Mouse (Mus musculus) kidney, postnatal 36 days (tissue): ENCODE measurements around the gene Shroom1.

Experiments
- DNase-seq, 2 experiments: peaks; one replicate each; pipeline ENCODE4 v3.0.0; 2021 to 2022; ENCODE audit warnings: mixed read lengths in 2 of 2

The Shroom1 gene

DNA sequence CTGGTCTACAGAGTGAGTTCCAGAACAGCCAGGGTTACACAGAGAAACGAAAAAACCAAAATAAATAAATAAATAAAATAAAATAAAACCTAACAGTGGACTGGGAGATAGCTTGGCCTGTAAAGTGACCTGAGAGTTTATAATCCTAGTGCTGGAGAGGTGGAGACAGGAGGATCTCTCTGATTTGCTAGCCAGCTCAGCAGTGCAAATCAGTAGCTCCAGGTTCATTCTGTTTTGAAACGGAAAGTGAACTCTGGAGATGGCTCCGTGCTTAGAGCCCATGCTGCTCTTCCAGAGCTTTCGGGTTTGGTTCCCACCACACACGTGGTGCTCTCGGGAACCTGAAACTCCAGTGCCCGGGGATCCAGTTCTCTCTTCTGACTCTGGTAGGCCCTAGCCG is 9.0 kb upstream of the Shroom1 start:
- no peak for DNase-seq

DNA sequence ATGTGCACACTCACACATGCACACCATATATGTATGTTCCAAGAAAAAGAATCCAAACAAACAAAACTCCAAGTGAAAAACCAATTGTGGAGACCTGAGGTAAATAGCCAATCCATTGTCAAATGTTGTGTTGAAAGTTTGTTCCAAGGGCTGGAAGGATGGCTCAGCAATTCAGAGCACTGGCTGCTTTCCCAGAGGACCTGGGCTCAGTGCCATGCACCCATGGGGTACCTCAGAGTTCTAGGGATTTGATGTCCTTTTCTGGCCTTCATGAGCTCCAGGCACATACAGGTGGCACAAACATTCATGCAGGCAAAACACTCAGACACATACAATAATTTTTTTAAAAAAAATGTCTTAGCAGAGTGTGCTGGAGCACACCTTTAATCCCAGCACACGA is 8.5 kb upstream of the Shroom1 start:
- DNase-seq = peak; percentile 83 to 92

DNA sequence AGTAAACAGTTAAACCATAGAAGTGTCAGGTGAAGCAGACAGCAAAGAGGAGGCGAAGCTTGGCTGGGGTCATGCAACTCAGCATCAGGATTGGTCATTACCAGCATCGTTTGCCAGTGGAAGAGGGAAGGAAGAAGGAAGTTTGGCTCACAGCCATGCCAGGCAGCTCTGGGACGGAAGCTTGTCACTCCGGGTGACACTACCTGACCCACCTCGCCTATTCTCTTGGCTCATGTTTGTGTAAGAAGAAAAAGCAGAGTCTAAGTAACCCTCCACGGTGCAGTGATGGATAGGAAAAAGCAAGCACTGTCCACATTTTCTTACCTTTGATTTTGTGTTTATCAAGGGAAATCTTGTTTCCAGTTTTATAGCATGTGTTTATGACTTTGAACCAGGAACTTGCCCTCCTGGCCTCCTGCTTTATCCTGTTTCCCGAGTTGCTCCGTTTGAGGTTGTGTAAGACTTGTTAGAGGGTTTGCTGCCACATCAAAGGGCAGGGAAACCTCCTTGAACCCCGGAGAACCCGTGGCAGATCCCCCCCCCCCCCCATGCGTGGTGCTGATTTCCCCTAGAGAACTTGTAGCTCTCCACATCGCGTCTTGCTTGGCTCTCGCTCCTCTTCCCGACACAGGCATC is 6.8 kb upstream of the Shroom1 start:
- peak in 1 of 2 experiments; percentile 27 for DNase-seq

DNA sequence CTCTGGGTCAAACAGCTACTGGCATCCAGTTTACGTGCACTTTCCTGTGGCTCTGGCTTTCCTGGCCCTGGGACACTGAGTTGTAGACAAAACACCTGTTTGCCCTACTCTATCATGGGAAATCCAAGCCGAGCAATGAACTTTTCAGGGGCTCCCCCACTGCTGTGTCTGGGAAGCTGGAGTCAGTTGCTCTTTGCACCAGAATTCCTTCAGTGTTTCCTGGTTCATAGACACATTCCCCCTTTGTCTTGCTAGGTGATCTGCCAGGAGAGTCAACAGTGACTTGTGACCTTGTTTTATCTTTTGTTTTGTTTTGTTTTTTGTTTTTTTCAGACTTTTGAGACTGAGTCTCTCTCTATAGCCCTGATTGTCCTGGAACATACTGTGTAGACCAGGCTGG is 5.6 kb upstream of the Shroom1 start:
- no peak for DNase-seq

DNA sequence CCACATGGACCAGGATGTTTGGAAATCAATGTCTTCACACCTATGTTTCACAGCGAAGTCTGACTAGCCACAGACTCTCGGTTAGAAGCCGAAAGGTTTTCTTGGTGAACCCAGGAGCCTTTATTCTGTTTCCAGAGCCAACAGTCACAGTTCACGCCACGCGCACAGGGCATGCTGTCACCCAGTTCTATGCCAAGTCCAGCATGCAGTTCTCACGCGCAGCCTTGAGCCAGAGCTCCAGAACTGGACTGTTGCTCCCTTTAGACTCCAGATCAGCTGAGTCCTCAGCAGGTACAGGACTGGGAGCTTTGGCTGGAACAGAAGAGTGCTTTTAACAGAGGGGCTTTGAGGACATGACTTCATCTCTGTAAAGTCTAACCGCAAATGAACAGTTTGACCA is 4.6 kb upstream of the Shroom1 start:
- DNase-seq = peak in 1 of 2 experiments; percentile 59

DNA sequence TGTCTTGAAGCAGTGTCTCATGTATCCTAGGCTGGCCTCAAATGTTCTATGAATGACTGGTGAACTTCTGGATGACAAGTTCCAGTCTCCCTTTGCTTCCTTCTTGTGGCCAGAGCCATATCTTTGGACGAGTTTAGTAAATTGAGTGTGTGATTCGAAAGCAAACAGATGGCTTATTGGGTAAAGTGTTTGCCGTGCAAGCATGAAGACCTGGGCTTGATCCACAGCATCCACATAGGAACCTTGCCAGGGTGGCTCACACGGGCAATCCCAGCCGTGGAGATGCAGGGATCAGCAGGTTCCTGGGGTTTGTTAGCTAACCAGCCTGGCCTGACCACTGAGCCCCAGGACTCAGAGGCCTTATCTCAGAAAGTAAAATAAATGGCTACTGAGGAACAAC is 4.0 kb upstream of the Shroom1 start:
- DNase-seq = no peak

DNA sequence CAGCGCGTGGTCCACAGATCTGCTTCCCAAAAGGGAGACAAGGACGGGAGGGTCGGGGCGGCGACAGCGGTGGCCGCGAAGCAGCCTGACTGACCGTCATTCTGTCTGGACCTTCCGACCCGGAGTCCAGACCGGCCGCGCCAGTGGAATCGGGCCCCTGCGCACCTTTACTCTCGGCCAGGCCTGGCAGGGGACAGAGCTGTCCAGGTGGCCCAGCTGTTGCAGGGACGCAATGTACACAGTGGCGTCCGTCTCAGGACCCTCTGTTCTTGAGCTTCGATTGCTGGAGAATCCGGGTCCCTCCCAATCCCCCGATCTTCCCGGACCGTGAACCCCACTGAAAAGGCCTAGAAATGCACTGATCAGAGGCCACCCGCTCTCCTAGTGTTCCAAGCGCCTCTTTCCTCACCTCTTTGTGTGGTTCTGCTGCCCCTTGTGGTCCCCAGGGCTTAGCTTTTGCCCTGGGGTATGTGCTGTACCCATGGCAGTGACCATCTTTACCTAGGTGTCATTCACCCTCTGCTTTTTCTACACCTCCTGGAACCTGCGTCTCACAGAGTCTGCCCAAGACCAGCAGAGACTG is 458 bp downstream of the Shroom1 start:
- peak in 1 of 2 experiments; percentile 31 for DNase-seq

DNA sequence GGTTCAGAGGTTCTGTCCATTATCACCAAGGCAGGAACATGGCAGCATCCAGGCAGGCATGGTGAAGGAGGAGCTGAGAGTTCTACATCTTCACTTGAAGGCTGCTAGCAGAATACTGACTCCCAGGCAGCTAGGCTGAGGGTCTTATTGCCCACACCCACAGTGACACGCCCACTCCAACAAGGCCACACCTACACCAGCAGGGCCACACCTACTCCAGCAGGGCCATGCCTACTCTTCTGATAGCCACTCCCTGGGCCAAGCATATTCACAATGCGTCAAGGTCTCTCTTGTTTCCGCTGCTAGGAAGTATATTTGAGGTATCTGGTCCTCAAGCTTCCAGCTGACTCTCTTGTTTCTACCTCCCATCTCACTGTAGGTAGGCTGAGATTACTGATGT is 2.0 kb downstream of the Shroom1 start:
- DNase-seq = no peak

DNA sequence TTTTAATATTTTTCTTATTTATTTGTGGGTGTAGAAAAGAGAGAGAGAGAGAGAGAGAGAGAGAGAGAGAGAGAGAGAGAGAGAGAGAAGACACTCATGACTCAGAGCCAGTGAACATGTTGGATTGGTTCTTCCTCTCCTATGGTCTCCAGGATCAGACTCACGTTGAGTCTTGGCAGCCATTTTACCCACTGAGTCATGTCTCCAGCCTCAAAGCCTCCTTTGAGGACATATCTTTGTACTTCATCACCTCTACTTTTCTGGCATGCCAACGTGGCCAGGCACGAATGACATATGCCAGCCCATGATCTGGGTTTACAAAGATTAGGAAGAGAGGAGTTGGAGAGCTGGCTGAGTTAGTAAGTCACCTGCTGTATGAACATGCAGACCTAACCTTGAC is 3.2 kb downstream of the Shroom1 start:
- DNase-seq = no peak

DNA sequence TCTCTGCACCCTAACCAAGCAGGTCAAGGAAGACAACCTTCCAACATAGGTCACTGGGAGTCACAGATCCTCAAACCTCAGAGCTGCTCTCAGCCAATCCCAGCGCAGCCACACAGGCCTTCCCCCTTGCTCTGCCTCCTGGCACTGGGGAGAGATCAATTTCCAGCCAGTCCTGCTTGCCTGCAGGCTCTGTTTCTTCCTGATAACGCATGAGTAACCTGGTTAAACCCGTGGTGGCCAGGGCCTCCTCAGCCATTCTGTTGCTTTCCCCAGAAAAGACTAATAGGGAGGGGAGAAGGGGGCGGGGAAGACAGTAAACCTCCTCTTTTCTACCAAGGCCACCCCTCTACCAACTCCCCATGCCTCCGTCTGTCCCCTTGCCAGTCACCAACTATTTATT is 4.7 kb downstream of the Shroom1 start:
- DNase-seq = peak in 1 of 2 experiments; percentile 58

DNA sequence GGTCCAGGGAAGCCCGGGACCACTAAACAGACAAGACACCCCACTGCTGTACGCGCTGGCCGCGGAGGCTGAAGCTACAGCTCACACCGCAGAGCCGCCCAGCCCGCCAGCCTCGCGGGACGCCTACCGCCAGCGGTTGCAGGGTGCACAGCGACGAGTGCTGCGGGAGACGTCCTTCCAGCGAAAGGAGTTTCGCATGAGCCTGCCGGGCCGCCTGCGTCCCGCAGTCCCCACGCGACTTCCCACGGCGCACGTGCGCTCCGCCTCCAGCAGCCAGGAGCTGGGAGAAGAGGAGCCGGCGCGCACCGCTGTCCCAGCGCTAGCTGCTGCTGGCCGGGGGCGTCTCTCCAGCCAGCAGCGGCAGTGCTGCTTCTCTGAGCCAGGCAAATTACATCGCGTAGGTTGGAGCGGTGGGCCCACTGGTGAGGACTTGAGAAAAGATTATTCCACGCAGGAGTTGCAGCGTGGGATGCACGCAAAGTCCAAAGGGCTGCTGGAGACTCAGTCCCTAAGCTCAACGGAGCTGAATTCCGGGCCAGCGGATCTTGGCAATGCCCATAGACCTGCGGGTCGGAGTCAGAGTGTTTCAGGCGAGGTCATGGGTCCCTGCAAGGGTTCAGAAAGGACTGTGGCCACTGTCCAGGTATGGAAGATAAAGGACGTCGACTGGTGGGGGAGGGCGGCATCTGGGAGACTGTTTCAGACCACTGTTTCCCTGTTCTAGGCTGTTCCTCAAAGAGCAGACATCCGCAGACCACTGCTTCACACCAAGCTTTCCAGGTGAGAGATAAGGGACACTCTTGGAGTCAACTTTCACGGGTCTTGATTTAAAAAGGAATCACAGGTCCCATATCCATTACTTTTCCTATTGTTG is 6.8 kb downstream of the Shroom1 start:
- DNase-seq = peak in 1 of 2 experiments; percentile 56

DNA sequence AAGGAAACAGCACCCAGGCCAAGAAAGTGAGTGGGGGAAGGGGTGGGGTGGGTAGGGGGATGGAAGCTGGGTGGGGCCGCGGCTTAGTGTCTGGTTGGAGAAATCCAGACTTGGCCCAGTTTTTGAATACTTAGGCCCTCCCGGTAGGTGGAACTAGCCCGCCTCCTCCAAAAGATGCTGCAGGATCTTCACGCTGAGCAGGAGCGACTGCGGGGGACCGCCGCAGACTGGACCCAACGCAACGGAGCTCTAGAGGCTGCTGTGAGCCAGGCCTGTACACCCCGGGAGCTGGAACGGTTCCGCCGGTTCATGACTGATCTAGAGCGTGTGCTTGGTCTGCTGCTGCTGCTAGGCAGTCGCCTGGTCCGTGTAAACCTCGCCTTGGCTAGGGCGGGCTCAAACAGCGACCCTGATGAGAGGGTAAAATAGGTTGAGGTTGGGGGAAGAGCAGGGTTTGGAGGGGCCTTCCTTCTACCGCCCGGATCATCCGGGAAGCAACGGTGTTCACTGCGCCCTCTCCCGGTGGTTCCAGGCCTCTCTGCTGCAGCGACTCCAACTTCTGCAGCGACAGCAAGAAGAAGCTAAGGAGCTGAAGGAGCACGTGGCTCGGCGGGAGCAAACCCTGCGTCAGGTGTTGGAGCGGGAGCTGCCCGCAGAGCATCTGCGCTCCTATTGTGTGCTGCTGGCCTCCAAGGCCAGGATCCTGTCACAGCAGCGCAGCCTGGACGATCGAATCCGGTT is 9.4 kb downstream of the Shroom1 start:
- peak; percentile 76 to 91 for DNase-seq

DNA sequence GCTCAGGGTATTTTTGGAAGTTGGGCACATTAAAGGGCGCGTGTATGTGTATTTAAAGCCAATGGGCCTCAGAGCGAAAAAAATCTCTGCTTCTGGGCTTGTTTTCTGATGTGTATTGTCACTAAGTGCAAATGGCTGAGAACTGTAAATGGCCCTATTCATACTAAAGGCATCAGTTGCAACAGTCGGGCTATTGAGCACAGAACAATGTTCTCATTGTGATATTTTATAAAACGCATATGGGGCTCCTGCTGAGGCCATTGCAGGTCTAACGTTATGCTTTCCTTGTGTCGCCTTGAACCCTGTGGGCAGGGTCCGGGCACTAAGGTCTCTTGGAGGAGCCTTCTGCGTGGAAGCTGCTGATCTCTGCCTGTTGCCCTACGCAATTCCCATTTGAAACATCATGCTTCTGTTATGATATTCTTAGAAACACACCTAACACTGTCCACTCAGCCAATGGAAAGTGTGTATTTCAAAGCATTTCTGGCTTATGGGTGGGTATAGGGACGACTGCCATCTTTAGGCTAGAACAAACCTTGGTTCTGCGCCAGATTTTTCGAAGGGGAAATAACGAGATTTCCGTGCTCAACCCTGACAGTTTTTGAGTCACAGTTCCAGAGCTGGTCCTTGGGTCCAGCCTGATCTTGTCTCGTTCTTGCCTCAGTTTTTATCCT is 12.4 kb downstream of the Shroom1 start:
- no peak for DNase-seq

DNA sequence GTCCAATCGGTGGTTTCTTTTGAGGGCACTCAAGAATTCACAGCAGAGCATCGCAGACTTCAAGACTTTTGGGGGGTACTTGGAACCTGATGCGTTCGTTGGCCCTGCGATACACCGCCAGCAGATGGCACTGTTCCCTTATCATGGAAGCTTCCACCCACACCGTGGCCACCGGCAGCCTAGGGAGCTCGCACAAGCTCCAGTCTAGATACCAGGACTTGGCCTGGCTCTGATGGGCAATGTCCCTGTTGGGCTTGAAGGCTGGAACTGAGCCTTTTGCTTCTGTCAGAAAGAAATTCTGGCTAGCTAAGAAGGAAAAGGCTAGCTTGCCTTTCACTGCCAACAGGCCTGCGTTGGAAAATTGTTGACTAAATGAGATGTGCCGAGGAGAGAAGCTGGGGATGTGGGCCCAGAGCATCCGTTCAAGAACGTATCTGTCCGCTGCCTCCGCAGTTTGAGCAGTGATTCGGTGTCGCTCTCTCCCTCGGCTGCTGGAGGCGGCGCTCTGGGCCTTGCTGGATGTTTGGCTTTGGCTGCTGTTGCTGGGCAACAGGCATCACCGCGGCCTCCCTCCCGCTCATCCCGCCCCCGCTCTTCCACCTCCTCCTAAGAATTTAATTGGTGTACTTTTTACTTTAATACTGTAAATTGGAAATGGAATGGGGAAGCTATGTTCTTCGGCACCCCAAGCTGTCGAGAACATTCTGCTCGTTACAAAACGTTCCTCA is 13.1 kb downstream of the Shroom1 start, which contains the start of gene Gm9837:
TSS of gene Gm9837 (minus strand) at position 512 of the 728 bp plus-strand sequence.
- peak; percentile 87 to 95 for DNase-seq

DNA sequence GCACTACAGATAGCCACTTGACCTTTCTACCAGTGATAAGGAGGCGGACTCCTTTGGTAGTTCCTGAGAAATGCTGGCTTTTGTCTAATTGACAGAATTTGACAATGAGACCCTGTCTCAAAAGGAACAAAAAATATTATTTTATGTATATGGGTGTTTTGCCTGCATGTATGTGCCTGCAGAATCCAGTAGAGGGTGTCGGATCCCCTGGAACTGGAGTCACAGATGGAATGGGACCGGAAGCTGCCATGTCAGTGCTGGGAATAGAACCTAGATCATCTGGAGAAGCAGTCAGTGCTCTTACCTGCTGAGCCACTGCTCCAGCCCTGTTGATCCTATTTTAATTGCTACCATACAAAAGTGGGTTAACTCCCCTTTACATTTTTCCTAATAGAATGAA is 15.7 kb downstream of the Shroom1 start:
- no peak for DNase-seq

DNA sequence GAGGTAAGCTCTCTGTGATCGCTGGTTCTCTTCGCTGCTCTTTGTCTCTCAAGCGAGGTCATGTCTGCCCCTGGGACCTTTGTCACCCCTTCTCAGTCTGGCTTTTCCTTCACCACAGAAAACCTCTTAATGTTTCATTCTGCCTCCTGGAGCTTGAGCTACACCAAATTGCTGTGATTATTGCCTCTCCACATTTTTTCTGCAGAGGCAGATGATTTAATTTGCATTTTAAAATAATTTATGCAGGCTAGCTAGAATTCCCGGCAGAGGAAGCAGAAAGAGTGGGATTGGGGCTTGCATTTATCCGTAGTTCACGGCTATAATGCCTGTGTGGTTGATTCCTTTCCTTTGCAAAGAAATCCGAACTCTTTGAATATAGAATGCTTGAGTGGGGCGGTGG is 18.6 kb downstream of the Shroom1 start:
- DNase-seq = no peak

DNA sequence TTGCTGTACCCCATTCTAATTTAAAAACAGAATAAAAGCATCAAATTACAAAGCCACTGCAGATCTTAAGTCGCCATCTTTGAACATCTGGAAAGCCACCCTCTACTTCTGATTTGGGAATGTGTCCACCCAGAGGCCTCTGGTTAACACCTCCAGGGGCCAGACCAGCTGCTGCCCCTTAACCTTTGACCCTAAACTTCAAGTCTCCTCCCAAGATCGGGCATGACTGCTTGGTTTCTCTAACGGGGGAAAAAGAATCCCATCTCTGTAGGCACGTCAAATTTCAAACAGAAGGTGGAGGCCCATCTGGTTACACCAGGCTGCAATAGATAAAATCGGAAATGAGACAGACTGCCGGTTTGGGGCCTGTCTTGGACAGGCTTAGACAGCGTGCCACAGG is 20.8 kb downstream of the Shroom1 start:
- no peak for DNase-seq

DNA sequence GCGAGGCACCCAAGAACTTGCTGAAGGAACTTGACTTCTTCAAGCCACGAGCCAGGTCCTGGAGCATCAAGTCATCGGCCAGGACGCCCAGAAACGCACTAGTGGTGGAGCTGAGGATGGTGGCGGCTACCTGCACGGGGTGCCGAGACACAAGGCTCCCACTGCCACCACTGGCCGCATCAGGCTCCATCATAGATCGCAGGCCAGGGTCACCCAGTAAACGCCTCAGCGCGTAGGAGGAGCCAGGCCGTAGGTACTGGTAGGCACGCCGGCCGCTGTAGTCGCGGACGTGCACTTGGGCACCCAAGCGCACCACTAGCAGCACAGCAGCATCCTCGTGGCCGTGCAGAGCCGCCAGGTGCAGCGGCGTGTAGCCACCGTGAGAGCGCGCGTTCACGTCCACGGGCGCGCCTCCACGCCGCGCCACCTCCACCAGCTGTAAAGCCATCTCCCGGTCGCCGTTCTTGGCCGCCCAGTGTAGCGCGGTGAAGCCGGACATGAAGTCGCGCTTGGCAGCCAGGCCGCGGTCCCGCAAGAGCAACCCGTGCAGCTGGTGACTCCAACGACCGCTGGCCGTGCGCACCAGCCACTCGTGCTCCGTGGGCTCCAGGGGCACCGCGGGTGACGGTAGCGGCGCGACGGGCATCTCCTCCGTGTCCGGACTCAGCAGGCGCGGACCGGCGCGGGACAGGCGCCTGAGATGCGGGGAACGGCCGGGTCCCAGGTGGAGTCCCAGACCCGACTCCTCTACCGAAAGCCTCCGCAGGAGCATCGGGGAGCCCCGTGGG is 21.6 kb downstream of the Shroom1 start:
- peak in 1 of 2 experiments; percentile 45 for DNase-seq

DNA sequence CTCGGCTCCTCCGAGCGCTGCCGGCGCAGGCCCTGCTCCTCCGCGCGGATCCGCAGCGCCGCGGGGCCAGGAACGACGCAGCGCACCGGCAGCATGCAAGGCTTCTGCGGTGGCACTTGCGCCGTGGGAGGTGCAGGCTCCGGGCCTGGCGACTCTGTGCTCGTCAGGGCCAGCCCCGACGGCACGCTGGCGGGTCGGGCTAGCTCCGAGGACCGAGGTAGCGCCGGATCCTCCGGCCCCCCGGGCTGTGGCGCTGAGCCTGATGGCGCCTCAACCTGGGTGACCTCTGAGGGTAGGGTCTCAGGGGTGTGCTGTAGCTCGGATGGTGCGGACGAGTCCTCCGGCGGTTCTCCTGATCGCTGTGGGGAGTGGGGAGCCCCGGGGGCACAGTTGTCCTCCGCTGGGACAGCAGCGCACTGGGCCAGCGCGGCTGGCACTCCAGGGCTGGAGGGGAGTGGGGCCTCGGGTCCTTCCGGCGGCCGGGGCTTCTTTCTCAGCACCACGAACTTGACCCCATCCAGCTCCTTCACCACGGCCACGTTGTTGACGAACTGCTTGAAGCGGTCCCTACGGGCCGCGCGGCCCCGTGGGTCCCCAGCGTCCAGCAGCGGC is 22.3 kb downstream of the Shroom1 start:
- DNase-seq = peak in 1 of 2 experiments; percentile 32

DNA sequence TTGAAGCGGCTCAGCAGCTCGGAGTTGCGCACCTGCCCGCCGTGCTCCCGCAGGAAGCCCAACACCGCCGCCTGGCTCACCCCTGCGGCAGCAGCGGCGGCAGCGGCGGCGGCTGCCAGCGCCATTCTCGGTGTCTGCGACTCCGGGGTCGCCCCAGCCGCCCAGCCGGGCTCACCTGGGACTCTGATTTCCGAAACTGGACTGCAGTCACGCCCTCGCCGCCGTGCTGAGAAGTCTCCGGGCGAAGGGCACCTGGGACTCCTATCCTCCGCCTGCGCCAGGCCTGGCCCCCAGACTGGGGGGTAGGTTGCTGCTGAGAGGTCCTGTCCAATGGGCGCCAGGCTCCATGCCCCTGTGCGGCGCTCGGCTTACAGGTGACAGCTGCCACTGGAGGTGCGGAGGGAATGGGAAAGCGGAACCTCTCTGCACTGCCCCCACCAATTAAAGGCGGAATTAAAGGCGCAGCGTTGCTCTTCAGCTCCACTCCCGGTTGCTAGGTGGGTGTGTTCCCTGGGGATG is 22.8 kb downstream of the Shroom1 start, which contains the start of the genes Gm9945 and Sowaha:
TSS of gene Gm9945 (plus strand) at position 384 of the 519 bp plus-strand sequence.
TSS of gene Sowaha (minus strand) at position 492 of the 519 bp plus-strand sequence.
- peak; percentile 71 to 72 for DNase-seq
